Mouse (Mus musculus): ENCODE data around the gene Scnn1g.
A peak's percentile ranks its signal among the peaks of the same experiment; 100 is the strongest.

The Scnn1g gene

DNA sequence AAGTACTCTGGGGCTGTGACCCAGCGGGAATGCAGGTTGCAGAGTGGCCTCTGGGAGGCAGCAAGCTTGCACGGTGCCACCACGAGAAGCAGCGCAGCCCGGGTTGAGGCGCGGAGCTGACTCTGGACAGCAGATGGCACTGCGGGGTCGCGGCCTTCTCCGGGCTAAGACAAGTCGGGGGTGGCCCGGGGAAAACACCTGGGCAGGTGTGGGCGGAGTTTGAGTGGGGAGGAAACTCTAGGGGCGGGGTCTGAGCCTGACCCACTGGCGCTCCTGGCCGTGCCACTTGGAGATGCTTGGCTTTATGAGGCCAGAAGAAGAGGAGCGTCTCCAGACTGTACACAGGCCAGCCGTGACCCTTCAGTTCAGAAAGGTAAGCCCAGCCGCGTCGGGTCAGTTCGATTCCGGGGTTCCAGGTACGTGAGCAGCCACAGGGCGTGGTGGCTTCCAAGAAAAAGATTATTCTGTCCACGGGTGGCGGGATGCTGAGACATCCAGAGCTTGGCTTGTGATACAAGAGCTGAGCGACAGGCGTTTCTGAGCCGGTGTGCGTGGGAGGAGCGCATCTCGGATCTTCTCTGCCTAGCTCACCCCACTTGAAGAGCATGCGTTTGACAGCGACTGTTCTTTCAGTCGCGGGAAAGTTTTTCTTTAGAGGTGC, at the start of gene Scnn1g:
TSS of gene Scnn1g (plus strand) at position 309 of the 661 bp plus-strand sequence.
- peak; percentile 81 for DNase-seq

DNA sequence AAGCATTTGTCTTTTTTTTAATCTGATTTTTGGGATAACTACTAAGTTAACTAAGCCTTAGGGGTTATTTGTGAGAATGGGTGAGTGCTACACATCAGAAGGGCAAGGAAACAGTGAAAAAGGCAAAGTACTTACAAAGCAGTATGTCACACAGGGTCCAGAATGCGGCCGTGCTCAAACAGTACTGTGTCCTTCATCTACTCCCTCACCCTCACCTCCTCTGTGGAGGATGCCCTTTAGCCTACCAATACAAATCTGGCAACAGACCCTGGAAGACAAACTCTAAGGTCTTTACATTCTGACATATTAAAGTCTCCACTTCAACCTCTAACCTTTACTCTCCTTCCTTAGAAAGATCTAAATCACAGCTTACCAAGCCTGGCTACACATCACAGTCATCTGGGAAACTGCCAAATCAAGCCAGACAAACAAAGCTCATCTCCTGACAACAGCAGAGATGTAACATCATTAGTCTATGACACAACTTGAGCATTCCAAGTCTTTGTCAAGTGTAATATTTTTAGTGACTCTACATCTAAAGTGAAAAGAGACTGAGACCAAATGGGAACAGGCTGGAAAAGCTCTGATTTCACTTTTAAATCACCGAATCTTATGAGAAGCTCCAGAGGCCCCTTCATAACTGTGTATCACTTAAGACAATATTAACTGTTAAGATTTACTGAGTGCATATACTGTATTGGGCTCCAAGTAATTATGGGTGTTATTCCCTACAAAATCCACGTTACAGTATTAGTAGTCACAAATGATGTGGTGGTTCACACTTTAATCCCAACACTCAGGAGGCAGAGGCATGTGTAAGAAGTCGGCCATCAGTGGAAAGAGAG, 48.9 kb upstream of the Scnn1g start:
- no peak for DNase-seq

DNA sequence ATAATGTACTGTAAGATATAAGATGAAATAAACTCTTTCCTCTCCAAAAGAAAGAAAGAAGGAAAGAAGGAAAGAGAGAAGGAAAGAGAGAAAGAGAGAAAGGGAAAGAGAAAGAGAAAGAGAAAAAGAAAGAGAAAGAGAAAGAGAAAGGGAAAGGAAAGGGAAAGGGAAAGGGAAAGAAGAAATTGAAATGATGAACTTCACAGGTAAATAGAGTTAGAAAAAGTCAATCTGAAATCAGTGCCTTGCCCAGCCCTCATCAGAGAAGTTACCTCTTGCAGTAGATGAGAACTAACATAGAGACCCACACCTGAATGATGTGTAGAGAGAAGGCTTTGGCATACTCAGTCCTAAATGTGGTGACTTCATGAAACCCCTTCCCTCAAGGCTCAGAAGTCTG, 44.9 kb upstream of the Scnn1g start:
- DNase-seq = no peak

DNA sequence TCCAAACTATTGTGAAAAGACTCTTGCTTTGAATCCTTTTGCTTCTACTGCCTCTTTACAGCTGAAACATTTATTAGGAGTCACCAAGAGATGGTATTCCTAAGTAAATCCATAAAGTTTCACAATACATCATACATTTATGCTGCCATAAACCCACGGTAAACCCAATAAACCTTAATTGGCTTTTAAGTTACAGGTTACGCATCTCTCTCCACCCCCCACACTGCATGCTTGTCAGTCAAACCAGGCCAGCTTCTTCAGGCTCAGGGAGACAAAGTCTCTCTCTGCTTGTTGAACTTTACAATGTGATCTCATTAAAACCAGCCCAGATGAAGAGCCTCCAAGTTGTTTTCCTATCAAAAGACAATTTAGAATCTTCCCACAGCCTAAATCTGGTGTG, 42.5 kb upstream of the Scnn1g start:
- no peak for DNase-seq

DNA sequence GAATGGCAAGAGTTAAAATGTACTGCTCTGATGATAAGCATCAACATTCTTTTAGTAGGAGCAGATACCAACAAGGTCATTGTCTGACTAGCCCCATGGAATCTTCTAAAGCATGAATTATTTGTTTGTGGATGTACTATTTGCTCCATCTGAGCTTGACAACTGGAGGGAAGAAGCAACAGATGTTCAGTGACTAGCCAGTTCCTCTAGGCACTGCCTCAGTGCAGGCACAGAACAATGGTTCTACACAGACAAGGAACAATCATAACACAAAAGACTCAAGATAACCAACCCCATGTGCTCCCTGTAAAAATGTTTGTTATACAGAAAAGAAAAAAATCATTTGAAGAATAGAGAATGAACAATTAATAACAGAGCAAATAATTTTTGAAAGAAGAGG, 37.1 kb upstream of the Scnn1g start:
- DNase-seq = peak; percentile 48

DNA sequence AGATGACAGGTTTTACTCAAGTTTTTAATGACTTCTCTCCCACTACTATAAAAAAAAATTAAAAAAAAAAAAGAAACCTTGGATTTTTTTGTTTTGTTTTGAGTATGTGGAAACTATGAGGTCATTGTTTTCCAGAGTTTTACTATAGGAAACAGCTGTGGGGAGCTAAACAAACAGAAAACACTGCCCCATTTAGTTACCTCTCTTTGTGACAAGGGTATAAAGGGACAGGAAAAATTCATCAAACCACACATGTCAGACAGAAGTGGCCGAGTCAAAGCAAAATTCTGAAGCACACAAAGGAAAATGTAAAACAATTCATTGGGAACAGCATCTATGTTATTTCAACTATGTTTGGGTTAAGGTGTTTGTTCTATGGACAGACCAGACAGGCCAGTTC, 36.7 kb upstream of the Scnn1g start:
- DNase-seq = no peak

DNA sequence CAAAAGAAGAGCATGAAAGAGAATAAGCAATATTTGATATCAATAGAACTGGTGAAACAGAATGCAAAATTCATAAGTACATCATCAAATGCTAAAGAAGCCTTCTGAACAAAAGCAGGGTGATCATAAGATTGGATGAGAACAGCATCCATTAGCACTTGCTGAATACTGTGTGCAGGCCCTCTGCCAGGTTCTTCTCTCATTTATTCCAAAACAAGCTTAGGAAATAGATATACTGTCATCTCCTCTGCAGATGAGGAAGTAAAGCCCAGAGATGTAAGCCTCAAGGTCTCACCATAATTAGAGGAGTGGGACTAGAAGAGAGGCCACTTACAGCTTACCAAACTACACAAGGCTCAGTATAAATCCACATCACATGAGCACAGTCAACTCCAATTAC, 35.1 kb upstream of the Scnn1g start:
- peak; percentile 17 for DNase-seq

DNA sequence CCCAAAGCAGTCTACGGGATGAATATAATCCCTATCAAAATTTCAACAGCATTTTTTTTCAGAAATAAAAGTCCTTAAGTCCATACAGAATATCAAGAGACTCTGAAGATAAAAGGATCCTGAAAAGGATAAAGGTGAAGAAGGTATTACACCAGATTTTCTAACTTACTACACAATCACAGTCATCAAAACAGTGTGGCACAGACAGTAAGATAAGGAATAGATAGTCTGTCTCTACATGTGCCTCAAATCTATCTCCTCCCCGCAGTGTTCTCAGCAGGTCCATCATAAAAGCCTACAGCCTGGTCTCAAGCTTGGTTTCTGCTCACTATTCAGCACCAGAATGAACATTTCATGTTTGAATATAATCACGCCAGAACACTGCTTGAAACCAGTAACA, 33.8 kb upstream of the Scnn1g start:
- no peak for DNase-seq

DNA sequence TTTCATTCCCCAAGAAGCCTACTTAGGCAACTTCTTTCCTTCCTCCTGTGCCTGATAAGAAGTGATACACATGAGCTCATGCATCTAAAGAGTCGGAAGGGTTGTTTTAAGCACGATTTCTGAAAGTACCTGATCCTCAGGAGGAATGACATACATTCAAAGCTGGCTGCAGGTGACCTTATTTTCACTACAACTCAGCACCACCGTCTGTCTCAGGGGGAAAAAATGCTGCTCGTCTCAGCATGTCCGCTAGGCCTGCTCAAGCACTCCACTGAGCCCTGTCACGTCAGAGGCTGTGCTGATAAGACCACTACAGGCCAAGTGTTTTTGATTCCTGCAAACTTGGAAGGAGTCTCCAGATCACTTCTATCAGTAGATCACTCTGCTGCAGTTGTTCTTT, 32.3 kb upstream of the Scnn1g start:
- no peak for DNase-seq

DNA sequence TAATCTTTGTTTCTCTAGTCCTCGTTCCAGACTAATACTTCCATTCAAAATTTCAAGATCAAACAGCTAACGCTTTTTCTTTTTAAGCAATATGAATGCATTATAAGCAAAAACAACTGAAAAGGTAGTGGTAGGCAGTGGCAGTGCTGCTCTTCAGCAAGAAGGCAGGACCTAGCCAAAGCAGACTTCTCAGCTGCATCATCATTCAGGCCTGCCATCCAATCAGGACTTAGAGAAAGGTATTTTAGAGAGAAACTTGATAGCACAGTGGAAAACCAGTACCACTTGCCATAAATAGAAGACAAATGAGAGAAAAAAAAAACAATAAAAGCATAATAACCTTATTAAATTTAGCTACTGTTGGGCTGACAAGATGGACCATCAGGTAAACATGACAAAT, 29.2 kb upstream of the Scnn1g start:
- DNase-seq = no peak

DNA sequence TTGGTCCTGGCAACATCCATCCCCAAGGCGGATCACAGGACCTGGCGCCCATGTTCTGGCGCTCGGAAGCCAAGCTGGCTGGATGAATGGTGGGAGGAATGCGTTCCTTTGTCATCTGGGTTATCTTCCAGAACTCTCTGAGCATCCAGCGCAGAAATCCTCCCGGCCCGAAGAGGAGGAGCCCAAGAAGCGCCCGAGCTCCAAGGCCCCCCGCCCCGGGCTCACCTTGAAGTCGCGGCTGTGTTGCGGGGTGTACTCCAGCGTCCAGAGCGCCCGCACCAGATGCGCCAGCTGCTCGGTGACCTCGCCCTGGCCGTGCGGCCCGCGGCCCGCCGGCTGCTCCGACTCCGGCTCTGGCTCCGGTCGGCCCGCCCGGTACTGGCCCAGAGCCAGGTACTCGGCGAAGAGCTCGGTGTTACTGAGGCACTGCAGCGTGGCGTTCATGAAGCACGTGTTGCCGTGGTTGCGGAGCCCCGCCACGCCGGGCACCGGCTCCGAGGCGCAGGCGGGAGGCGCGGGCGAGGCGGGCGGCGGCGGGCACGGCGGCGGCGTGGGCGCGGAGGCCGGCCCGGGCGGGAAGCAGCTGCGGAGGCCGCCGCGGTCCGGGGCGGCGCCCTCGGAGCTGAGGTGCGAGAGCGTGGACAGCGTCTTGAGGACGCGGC, 27.7 kb upstream of the Scnn1g start:
- DNase-seq = peak; percentile 42

DNA sequence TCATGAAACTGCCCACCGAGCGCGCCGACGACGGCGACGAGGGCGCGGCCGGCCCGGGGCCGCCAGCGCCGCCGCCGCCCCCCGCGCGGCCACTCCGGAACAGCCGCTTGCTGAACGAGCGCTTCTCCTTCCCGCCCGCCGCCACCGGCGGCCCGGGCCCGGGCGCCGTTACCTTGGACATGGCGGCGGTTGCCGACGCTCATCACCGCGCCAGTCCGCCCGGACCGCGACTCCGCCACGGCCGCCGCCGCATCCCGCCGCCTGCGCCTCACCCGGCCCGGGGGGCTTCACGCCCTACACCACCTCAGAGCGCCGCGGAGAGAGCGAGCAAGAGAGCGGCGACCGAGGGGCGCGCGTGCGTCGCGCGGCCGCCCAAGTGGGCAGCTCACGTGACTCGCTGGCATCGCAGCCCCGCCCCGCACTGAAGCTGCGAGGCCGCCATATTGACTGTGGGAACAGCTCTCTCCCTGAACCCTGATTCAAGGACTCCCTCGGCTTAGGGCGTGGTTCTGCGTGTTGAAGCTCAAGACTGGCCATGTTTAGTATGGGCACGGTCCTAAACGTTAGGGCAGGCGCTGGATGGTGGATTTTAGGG, 27.1 kb upstream of the Scnn1g start, which contains the start of gene Usp31:
TSS of gene Usp31 (minus strand) at position 181 of the 595 bp plus-strand sequence.
- peak; percentile 98 for DNase-seq

DNA sequence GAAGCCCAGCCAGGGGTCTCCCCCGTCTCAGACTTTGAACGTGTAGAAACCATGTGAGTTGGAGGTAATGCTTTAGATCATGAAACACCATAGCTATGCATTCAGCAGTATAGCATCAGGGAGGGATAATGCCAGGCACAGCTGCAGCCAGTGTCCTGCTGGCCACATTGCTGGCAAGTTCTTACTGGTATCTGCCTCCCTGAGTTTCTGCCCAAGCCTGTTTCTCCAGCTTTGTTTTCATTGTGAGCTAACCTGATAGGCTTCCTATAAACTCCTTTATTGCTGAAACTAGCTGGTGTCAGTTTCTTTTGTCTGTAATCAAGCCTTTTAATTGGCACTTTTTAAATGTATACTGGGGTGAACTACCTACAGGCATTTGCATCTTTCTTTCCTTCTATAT, 23.1 kb upstream of the Scnn1g start:
- DNase-seq = no peak

DNA sequence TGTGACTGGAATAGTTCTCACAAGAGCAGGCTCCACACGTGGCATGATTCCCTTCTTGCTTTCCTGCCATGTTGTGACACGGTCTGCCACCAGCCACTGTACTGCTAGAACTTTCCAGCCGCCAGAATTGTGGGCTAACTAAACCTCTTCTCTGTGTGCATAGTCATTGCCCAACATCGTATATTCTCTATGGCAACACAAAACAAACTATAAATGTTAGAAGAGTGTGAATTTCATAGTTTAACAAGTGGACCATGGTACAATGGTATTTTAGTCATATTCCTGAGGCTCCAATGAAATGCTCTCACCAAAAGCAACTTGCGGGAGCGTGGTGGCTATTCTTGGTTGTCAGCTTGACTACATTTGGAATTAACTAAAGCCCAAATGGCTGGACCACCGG, 17.2 kb upstream of the Scnn1g start:
- DNase-seq = no peak

DNA sequence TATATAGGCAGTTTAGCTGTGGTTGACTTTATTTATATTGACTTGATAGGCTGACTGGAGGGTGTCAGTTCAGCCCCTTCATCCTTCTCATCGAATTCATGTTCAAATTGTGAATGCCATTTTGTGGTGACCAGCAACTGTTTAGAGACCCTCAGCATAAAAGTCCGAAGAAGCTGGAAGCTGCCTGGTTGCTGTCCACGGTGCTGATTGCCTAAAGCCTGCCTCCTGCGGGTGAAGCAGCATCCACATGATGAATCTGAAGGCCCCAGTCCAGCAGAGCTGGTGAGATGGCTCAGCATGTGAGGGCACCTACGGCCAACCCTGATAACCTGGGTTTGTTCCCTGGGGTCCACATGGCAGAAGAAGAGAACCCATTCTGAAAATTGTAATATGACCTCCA, 4.1 kb upstream of the Scnn1g start:
- DNase-seq = no peak

DNA sequence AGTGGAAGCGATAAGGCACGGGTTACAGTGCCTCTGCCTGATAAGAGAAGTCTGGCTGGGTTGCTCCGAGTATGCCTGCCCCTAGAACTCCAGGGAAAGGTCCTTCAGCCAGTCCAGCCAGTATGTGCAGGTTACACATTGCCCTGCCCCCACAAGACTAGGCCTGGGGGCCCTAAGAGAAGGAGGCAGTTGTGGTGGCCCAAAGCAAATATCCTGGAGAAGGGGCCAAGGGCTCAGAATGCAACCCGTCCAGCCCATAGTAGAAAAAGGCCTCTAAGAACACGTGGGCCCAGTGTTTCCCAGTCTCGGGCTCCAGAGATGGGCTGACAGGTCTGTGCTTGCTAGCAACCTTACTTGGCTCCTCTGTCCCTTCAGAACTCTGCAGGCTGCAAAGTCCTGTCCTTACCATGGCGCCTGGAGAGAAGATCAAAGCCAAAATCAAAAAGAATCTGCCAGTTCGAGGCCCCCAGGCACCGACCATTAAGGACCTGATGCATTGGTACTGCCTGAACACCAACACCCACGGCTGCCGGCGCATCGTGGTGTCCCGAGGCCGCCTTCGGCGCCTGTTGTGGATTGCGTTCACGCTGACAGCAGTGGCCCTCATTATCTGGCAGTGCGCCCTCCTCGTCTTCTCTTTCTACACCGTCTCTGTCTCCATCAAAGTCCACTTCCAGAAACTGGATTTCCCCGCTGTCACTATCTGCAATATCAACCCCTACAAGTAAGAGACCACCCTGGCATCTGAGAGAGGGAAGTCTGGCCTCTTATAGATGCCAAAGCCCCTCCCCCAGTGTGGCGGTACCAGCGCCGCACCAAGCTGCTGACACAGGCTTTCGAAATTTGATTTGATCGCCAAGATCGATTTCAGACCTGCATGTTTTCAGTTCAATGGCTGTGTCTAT, 3.5 kb downstream of the Scnn1g start:
- DNase-seq = no peak

DNA sequence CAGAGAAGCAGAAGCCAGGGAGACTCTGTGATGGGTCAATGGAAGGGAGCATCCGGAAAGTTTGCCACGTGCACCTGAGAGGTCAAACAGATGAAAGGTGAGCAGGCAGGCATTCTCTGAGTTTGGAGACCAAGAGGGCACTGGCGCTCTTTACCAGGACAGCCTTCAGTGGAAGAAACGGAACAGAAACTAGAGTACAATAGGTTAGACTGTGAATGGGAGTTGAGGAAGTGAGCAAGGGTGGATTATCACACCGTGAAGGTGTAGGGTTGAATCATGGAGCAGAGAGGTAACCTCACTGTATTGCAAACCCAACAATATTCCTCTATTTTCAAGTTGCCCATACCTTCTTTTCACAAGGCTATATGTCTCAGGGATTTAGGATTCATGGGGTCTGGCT, 16.0 kb downstream of the Scnn1g start:
- no peak for DNase-seq

DNA sequence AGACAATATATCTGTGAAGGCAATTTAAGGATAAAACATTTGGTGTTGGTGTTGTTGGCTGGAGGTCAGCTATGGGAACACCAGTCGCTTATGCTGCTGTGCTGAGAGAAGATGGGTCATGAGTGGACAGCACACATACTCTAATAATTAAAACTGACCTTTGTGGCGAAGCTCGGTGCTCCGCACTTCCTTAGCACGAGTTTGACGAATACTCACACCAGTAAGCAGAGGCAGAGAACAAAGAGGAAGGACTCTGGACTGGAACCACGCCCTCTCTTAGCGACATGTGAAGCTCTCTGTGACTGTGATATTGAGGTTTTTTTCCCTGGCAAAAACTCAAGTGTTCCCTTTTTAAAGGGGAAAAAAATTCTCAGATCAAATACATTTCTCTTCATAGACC, 20.5 kb downstream of the Scnn1g start:
- DNase-seq = no peak

DNA sequence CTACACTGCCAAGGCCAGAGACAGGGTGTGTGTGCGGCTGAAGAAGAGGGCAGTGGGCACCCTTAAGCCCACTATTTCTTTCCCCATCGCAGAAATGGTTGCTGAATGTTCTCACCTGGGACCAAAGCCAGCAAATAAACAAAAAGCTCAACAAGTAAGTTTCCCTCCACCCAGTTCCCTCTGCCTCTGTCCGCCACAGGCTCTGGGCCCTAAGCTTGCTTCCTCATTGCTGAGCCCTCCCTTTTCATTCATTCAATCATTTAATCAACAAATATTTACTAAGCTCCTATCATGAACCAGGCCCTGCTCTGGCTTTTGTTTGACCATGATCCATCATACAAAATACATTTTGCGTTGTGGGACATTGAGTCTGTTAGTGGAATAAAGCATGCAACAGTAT, 29.0 kb downstream of the Scnn1g start:
- DNase-seq = no peak

DNA sequence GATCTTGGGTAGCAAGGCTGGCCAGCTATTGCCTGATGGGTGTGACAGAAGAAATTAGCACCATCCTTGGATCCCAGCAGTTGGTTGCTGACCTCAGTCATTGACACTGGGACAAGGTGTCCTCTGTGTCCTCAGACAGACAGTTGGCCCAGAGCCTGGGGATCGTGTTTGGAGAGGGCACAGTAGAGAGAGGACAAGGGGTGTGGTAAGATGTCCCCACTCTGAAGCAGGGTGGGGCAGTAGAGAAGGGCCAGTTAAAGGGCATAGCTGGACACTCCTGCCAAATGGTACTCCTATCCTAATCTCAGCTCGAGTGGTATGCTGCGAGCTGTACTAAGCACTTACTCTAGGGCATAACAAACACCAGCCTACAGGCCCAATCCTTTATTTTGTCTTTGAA, 33.6 kb downstream of the Scnn1g start:
- DNase-seq = no peak

DNA sequence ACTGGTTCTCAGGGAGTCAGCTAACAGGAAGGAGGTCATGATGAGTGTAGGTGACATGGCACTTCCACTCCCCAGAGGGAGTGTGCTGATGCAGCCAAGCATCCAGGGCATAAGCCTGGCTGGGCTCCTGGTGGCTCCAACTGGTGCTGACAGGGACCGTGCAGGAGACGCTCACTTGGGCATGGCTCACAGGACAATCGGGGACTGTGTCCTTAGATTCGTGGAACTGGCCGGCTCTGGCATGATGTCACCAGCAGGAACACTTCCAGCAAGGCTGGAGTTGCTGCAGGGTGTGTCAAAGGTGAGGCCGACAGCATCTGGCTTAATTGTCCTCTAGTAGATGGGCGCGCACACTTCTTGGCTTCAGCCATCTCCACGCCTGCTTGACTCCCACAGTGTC, 34.7 kb downstream of the Scnn1g start:
- no peak for DNase-seq

DNA sequence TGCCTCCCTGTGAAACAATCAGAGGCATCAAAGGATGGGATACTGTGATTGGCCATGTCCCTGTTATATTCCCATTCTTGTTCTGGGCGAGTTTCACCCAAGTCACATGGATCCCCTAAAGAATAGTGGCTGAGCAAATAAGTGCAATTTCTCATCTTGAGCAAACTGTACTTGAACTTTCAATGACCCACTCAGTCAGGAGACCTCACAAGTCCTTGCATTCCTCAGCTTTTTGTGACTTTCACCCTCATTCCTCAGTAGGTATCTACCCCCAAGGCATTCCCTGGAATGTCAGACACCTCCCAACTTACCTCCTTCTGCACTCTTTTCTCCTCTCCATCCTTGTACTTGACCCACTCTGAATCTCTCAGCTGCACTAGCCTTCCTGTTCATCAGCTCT, 44.3 kb downstream of the Scnn1g start:
- DNase-seq = no peak

DNA sequence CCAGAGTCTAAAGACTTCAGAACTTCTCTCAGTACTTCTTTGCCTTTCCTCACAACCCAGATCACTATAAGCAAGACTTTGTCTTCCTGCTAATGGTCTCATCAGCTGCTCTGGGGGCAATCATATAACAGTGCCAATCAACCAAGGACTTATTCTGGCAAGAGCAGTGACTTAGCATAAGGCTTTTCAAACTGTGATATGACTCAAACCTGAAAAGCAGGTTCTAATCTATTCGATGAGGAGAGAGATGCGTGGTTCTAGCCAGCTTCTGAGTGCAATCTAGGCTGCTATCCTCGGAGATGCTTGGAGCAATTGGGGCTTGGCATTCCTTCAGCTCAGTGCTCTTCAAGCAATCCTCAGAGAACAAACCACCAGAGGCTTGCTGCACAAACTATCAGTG, 44.7 kb downstream of the Scnn1g start:
- no peak for DNase-seq
